ENCODE assay signal across 22 mouse cellular contexts in genomic region chr8:87631776-87632175, GRCm38 (mm10).
"Had no signal": no experiment of that assay in that cellular context is flagged by ENCODE, and none has a peak within 500 bp of the region (broad histone marks: within the 10 kb centered on the region; RNA-seq: fewer than 3 reads in every experiment).

No protein-coding gene starts in this region.

- H3K27ac ChIP-seq: heart, adult 2 months; heart, embryonic 13.5 days; heart, embryonic 15.5 days; hindbrain, embryonic 13.5 days; hindbrain, embryonic 15.5 days; hindbrain, postnatal 0 days; layer of hippocampus, adult 2 months; left cerebral cortex, adult 2 months; limb, embryonic 10.5 days; limb, embryonic 12.5 days; liver, embryonic 13.5 days had no signal

- DNase-seq: gastrocnemius, postnatal 14 days; gastrocnemius, postnatal 36 days; heart, adult 11 months; heart, adult 2 months; heart, postnatal 14 days; heart, postnatal 36 days; kidney, adult 11 months; kidney, adult 8-10 months; kidney, postnatal 10 days; kidney, postnatal 25 days; kidney, postnatal 4 days; liver; liver, embryonic 13.5 days had no signal

- H3K27me3 ChIP-seq: heart, embryonic 13.5 days; hindbrain, embryonic 13.5 days; hindbrain, embryonic 15.5 days; limb, embryonic 12.5 days; liver, embryonic 13.5 days had no signal

- H3K36me3 ChIP-seq: heart, embryonic 13.5 days; heart, embryonic 15.5 days; hindbrain, embryonic 13.5 days; hindbrain, embryonic 15.5 days; limb, embryonic 10.5 days; limb, embryonic 12.5 days; liver, embryonic 13.5 days had no signal

- H3K4me3 ChIP-seq: heart, adult 2 months; heart, embryonic 13.5 days; heart, embryonic 15.5 days; hindbrain, embryonic 13.5 days; hindbrain, embryonic 15.5 days; layer of hippocampus, adult 2 months; left cerebral cortex, adult 2 months; limb, embryonic 10.5 days; limb, embryonic 12.5 days; liver, embryonic 13.5 days had no signal

- H3K4me1 ChIP-seq: heart, embryonic 15.5 days; hindbrain, embryonic 13.5 days; hindbrain, embryonic 15.5 days; liver, embryonic 13.5 days had no signal

- H3K9me3 ChIP-seq: heart, embryonic 13.5 days; heart, embryonic 15.5 days; hindbrain, embryonic 13.5 days; hindbrain, embryonic 15.5 days; limb, embryonic 10.5 days; limb, embryonic 12.5 days; liver, embryonic 13.5 days had no signal
